Mouse (Mus musculus) heart, adult 2 months (tissue): ENCODE measurements at regions not wholly inside any gene's neighbourhood (a gene's known extent, or its start where the extent isn't known, plus 50 kb on each side); places are given as distances from the start of the nearest gene placed in this dataset.

ENCODE experiments used
- CTCF ChIP-seq: fragments of 200-600 bp; IDR thresholded peaks from 2 replicates; pipeline ENCODE4 v1.8.1; 2022; ENCODE audit warnings: antibody characterized with exemption, mild to moderate bottlenecking, moderate library complexity
- EP300 ChIP-seq: fragments of 200-500 bp; IDR thresholded peaks from 2 replicates; pipeline ENCODE4 v1.6.1; 2011; ENCODE audit warnings: low read depth, low read length, control low read depth; ENCODE audit not compliant: insufficient read depth
- POLR2A ChIP-seq: fragments of 200-500 bp; IDR thresholded peaks from 2 replicates; pipeline ENCODE4 v1.6.1; 2011; ENCODE audit warnings: mild to moderate bottlenecking, low read depth, low read length, control low read depth; ENCODE audit not compliant: insufficient read depth

GRCm38 (mm10) chr9:41481611-41482266 is 320.2 kb upstream of the Ubash3b start:
- TF ChIP-seq CTCF, result no peak
- no peak for TF ChIP-seq POLR2A
- TF ChIP-seq EP300, result no peak
